Mouse (Mus musculus): ENCODE measurements at regions not wholly inside any gene's neighbourhood (a gene's known extent, or its start where the extent isn't known, plus 50 kb on each side); places are given as distances from the start of the nearest gene placed in this dataset.

DNA sequence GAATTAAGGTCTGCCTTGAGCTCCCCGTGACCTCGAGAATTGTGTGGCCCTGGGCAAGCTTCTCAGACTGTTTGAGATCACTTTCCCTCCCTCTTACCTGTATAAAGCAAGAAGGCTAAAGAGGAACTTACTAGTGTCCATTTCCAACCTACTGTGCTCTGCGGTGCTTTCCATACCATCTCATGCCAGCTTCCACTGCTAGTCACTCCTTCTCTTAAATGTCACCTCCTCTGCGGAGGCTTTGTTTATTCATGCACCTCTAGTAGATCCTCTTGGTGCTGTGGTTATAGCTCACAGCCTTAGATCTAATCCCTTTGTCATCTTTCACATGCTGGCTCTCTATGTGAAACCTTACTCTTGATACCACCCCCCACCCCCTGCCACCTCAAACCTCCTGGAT is 2310.3 kb upstream of the Lrrc6 start:
- DNase-seq: no peak

DNA sequence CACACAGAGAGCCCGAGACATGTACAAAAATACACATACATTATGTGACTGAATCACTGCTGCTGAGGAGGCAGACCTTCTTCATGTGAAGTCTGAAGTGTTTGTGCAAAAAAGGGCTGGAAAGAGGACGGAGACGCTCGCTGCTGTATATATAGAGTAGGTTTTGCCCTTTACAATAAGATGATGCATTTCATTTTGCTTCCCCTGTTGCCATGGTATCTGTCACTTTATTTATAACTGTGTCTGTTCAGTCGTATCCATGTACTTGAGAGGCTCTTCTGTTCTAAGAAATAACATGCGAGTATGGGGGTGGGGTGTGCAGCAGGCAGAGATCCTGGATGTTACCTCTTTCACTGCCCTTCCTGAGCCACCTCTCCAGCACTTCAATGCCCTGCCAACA is 2309.9 kb upstream of the Lrrc6 start:
- DNase-seq: no peak

DNA sequence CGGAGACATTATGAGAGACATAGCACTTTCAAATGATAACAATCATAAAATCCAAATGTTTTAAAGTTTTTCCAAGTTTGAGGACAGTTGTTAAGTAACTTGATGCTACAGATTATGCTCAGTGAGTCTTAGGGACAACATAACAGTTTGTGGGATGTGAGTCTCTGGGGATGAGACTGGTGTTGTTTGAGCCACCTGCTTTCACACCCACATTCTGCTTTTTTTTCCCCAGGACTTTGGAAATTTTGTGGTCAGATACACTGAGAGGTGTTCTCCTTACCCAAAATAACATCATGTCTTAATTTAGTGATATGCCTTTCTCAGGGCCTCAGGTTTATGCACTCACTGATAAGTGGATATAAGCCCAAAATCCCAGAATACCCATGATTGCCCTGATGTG is 2307.5 kb upstream of the Lrrc6 start:
- DNase-seq: no peak

DNA sequence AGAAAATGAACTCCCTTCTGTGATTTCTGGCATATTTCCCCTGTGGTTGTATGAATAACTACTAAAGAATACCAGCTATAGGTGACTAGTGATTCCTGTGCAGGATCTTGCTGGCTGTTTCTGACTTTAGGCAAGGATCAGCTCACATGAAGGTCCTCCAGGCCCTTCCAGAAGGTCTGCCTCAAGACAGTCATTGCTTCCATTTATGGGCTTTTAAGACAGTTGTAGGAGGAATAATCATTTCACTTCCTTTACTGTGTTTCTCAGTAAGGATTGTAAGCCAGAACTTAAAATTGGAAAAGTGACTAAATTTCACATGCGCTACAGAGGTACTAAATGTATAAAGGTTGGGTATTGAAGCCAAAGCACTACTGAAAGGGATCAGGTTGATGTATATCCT is 2303.5 kb upstream of the Lrrc6 start:
- no peak for DNase-seq

DNA sequence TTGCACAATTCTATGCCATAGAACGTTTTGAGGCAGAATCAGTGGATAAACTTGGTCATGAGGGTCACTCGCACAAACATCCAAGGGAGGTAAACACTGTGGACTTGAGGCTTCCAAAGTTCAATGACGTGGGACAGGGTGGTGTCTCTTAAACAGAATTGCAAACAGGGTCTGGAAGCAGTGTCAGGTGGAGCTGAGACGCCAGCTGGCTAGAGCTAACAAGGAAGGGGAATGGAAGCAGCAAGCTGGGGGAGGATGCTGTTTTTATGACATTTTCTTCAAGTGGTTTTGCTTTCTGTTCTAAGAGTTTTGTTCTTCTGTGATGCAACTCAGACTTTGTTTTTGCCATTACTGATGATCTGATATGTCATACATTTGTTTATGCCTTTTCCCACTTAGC is 2301.1 kb upstream of the Lrrc6 start:
- DNase-seq: no peak

DNA sequence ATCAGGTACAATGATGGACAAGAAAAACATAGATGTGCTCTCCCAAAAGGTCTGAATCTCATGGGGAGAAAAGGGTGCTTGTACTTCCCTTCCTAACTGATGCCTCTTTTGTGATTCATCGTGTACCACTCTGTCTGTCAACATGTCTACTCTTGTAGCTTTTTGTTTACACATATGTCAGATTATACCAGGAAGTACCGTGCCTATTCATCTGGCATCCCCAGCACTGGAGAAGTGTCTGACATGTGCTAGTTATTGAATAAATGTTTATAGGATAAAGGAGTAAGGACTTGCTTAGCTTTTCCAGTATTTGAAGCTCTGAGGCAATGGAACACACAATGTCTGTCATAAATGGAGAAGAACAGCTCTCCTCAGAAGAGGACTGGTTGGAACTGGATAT is 2296.7 kb upstream of the Lrrc6 start:
- DNase-seq: no peak

DNA sequence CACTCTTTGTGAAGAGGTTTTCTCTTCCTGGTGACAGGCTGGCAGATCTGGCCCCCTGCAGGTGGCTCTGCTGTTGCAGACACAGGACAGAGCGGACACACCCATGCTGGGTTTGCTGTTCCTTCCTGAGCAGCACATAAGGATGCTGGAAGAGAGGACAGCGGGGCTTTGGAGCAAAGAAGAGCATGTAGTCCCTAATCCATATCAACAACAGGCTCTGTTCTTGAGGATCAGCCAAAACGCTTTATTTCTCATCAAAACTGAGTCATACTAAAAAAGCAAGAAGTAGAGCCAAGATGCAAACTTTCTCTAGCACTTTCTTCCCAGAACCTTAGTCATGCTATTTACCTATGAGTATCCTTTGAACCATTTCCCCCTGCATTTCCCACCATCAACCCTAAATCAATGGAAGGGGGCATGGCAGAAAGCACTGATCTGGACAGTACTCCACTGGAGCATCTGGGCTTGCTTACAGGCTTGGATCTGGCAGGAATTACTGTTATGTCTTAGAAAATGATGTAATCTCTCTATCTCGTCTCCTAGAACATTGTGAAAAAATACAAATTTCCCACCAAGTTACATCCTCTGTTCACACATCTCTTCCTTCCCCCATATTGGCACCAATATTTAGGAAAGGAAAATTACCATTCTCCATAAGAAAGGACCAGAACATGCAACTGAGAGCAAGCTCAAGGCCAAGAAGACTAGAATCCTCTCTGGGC is 2294.7 kb upstream of the Lrrc6 start:
- no peak for DNase-seq

DNA sequence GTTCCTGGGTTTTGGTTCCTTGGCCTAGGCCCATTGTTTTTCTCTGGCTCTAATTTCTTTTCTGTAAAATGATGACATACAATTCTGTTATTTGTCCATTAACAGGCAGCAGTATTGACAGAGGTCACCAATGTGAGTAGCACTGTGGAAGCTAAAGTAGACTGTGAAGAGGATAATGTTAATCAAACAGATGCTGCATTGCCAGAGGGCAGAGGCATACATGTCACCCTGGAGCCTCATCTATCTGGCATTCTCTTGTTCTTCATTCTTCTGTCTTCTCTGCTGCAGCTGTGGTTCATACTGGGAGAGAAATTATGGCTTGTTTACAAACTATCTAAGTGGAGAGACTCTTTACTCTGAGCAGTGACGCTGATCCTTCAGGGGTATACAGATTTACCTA is 2259.2 kb upstream of the Lrrc6 start:
- DNase-seq: no peak

DNA sequence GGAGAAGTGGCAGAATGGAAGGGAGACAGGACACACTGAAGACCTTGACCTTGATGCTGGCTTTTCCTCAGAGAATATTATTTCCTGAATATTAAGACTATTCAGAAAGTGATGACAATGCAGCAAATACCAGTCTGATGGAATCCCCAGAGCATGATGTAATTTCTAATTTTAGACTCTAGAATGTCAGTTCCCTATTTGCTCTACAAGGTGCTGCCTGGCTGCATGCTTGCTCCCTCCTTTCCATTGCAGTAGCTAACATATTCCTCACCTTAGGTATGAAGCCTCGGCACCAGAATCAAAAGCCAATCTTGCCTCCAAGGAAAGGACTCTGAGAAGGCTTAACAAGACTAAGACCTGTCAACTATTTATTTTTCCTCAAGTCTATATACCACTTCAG is 2254.5 kb upstream of the Lrrc6 start:
- DNase-seq: no peak

DNA sequence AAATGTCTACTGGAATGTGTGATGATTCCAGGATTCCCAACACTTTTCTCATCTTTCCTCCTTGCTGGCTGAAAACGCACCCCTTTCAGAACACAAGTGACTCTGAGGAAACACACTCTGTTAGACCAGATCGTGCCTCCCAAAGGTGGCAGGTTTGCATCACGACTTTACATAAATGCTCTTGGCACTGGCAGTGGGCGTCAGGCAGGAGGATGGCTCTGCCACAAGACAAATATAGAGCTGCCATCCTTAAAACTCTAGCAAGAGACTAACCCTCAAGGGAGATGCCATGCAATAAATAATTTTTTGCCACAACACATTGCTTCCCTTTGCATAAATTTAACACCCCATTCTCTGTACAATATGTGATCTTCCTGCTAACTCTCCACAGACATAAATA is 2254.1 kb upstream of the Lrrc6 start:
- DNase-seq: no peak

DNA sequence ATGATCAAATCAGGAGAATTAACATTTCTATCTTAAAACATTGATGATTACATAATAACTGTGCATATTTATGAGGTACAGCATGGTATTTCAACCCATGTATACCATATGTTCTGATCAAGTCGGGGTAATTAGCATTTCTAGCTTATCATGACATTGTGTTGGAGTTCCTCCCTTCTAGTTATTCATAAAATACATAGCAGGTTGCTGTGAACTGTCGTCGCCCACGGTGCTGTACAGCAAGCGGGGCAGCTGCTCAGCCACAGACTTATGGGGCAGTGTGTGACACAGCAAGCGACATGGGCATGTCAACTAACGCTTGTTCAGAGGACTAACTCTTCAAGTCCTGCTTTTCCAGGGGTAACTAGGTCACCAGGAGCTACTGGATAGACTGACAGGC is 2238.6 kb upstream of the Lrrc6 start:
- no peak for DNase-seq

DNA sequence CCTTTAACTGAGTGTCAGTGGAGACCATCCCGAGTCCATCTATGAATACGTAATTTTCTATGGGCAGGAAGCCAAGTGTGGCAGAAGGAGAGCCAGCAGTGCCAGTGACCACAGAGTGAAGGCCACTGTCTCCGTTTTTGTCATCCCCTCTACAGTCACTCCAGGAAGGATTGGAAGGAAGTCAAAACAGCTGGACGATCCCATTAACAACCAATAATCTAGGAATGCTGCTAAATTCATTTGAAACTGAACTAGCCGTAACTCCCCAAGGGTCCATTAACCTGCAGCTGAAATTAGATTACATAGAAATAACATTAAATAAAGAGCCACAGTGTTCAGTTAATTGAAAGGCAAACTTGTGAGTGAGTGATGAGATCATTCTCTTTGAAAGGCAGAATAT is 2220.5 kb upstream of the Lrrc6 start:
- peak; percentile 3 for DNase-seq

DNA sequence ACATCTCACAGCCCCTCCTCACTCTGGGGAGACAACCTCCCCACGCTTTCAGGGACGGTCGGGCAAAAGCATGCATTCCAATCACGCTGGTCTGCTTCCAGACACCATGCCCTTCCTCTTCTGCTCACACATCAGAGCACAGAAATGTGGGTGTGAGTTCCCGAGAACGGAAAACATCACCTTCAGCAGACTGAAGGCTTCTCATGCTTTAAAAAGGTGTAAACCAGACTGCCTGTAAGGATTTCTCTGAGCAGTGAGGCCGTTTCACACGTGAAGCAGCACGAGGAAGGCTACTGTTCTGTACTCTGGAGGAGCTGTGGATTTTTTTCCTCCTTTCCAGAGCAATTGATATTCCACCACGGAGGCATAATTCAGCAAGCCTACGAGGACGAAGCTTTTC is 2218.8 kb upstream of the Lrrc6 start:
- no peak for DNase-seq

DNA sequence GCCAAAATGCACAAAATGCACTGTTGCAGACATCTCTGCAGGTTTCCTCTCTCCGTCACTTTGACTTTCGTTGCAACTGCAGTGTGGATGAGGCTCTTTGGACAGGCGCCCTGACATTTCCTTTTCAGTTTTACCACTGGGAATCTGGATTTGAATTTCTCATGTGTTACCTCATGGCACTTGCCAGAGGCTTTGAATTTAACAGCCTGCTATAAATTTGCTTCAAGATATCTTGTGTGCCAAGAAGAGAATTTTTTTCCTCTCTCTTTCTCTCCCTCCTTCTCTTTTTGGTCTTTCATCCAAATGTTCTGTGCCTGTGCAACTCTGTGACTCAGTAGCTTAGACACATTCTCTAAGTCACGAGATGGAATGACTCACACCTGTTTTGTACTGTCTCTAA is 2213.6 kb upstream of the Lrrc6 start:
- no peak for DNase-seq

DNA sequence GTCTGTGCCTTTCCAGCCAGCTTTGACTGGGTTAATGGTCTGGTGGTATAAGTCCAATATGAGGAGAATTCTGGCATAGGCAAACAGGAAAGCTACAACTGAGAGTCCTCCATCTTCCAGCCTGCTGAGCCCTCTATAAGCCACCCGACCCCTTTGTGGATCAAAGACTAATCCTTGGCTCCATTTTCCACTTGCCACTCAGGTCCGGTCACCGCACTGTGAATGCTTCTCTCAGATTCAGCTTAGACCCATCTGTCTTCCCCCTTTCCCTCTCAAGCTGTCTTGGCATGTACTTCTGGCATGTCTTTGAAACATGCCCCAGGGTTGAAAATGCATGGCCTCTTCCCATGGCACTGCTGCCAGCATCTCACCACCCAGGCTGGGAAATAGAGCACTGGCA is 2206.6 kb upstream of the Lrrc6 start:
- no peak for DNase-seq

DNA sequence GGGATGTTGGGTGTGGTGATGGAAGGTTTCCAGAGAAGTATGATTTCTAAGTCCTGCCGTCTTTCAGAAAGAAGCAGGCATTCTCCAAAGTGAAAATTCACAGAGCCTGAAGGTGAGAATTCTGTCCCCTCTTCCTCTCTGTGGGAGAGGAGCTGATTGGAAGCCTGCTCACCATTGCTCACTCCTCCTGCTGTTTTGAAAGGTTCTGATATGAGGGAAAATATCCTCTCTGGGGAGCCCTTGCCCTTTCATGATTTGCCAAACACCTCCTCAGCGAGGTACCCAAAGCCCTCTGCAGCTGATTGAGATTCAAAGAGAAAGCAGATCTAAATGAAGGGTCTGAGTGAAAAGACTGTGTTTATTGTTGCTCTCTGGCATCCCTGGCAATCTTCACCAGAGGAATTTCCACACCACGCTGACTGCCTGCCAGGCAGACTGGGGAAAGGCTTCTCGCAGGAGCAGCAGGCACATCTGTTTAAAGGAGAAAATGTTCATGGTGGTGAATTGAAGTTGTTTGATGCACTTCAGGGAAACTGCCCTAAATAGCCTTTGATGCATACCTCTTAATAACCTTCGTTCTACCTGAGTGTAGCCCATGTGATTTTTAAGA is 2194.4 kb upstream of the Lrrc6 start:
- DNase-seq: no peak

DNA sequence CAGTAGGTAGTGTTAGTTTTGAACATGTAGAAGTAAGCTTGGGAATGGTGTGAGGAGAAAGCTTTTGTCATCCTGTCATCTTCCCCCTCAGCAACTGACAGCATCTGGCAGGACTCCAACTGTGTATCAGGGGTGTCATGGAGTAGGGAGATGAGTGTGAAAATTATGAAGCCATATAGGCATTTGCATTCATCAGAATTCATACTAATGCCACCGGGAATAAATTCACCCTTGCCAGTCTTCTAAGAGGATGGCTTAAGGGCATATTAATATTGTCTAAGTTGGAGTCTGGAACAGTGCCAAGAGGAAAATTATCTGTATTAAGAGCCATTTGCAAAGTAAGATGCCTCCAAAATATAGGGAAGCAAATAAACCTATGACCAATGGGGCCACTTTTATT is 2166.8 kb upstream of the Lrrc6 start:
- no peak for DNase-seq

DNA sequence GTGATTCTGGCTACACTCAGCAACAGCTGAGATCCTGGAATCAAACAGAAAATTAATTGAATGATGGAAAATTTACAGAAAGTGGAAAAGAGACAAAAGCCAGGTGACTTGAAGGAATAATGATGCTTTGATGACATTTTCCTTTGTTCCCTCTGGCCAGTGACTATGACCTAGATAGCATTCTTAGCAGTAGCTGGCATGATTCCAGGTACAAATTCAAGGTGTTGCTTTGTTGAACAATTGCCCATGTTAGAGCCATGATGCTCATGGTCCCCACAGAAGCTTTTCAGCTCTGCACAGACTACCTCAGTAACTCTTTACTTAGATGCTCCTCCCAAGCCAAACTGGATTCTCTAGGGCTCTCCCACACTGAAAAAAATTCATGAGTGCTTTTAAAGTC is 2164.6 kb upstream of the Lrrc6 start:
- DNase-seq: no peak

DNA sequence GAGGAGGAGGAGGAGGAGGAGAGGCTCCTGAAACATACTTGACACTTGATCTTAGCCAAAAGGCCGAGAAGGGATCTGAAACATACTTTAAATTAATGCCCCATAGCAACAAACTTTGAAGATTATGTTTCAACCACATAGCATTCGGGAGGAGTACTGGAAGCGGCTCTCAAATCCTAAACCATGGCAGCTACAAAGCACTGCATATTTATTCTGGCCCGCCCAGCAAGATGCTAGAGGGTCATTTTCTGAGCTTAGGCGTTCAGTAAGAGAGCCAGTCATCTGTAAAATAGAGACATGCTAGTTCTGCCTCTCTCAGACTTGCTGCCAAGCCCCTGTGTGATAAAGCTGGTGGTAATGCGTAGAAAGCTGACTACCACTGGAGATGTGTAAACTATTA is 2156.0 kb upstream of the Lrrc6 start:
- no peak for DNase-seq

DNA sequence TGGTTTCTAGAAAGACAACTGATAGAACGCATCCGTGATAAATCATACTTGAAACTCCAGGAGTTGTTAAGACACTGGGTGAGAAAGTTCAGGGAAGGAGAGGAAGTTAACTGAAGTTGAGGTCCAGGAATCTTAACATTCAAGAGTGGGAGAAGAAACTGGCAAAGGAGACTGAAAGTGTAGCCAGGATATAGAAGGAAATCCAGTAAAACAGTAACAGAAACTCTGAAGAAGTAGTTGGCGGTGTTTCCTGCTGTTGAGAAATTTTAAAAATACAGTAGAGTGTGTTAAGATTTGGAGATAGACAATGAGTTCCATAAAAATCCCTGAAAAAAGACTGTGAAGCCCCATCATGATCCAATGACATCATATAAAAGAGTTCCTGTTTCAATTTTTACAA is 2154.3 kb upstream of the Lrrc6 start:
- no peak for DNase-seq

DNA sequence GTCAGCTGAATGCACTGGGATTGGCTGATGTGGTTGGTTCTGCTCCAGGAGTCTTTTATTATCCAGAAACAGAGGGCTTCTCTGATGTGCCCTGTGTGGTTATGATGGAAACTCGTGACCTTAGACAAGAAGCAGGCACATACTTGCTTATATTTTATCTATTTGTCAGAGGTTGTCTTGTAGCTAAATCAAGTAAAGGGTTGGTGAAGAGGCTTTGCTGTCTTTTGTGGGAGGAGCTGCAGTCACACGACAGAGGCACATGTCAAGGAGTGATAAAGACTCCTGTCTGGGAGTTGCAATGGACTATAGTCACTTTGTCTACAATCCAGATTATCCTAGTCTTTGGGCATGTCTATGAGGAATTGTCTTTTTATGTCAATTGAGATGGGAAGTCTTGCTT is 2149.9 kb upstream of the Lrrc6 start:
- DNase-seq: no peak

DNA sequence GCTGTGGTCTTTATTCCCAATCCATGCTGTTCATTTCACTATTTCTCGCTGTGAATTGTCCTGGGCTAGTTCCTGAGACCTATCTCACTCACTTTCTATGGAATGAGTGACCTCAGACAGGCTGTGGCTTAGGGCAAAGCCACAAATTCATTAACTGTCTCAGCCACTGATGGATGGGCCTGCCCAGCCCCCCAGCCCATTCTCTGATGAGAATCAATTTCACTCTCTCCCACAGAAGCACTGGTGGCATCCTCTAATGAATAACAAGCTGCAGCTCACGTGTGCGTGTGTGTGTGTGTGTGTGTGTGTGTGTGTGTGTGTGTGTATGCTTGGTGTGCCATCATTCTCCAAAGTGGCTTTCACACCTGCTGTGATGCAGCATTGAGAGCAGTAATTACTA is 2149.3 kb upstream of the Lrrc6 start:
- DNase-seq: no peak

DNA sequence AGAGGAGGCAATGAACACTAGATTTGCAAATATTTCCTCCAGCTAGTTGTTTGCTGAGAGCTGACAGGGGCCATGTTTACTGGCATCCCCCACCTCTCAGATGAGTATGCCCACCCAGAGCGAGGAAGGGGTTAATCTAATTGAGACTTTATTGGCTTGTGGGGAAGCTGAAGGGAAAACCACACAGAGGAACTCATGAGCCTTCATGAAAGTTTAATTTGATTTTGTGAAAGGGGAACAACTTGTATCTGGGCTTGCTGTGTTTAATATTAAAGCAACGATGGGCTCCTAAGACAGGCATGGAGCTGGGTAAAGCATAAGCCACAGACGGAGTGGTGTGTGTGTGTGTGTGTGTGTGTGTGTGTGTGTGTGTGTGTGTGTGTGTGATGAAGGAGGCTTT is 2146.2 kb upstream of the Lrrc6 start:
- DNase-seq: no peak

DNA sequence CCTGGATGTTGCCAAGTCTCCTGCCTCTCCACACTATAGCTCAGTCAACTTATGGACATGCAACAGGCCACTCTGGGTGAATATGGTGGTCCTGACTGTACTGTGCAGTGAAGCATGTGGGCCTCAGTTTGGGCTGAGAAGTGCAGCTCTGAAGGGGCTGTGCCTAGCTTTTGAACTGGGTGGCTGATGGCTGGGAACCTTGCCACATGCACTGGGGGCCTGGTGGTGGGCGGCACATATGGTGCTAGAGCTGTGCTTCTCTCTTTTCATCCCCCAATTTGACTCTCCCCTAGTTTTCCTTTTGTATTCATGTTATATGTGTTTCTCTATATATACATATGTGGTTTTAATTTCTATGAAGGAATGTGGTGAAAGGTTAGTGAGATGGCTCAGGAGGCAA is 2144.2 kb upstream of the Lrrc6 start:
- no peak for DNase-seq

DNA sequence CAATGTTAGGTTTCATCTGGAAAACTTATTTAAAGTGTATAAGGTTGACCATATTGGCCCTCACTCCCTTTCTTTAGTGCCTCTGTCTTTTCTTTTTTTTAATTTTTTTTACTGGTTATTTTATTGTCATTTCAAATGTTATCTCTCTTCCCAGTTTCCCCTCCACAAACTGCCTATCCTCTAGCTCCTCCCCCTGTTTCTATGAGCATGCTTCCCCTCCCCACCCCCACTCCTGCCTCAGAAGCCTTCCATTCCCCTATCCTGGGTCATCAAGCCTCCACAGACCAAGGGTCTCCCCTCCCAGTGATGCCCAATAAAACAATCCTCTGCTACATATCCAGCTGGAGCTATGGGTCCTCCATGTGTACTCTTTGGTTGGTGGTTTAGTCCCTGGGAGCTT is 2134.9 kb upstream of the Lrrc6 start:
- no peak for DNase-seq
